Mouse (Mus musculus) erythroid progenitor cell, adult 5-6 weeks (primary cell): Measurements from ENCODE around the gene Diablo. TPM values are rescaled to one million over a fixed set of nuclear protein-coding genes. Genes with fewer than 3 reads are reported as not detected.

Source experiments
- ATAC-seq: replicated peaks from 2 replicates; pipeline ENCODE4 v1.8.0; 2016; ENCODE audit warnings: moderate number of reproducible peaks, mild to moderate bottlenecking, moderate TSS enrichment, inconsistent platforms; ENCODE audit not compliant: poor library complexity, low FRiP score, severe bottlenecking
- total RNA-seq, 2 experiments: library from RNA; stranded (forward) in 1 of 2; stranded (reverse) in 1 of 2; fragments of 150-400 nt in 1 of 2; fragments of 186-747, 209-891 nt in 1 of 2; gene quantifications; 2 replicates each; pipeline versions ENCODE4 v1.2.3 to v1.2.4; 2015 to 2017; ENCODE audit warnings: low replicate concordance in 2 of 2

Gene Diablo
- total RNA-seq, 2 experiments from 2014 or later = 13.0 to 27.0 TPM

- ATAC-seq = peak; percentile 81
Measured at GRCm38 (mm10) chr5:123507936-123508723, 15.8 kb downstream of the Diablo start.

GRCm38 (mm10) chr5:123501973-123502372 lies 22.0 kb downstream of the Diablo start:
- no peak for ATAC-seq

DNA sequence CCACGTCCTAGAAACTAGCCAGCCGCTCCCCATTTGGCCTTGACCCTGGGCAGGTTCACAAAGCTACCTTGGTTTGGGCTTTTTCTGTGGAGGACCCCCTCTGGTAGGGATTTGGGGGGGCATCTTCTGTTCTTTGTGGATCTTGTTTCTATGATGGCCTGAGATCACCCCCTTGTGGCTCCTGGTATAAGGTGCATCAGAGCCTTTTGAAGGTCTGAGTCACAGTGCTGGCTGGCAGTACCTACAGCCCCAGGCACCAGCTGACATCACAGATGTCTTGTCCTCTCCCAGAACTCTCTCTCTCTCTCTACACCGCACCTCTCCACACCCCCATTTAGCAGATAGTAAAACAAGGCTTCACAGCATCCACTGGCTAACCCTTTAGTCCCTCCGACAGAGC lies 24.3 kb downstream of the Diablo start:
- no peak for ATAC-seq

- no peak for ATAC-seq
Measured at GRCm38 (mm10) chr5:123489935-123490334, 34.0 kb downstream of the Diablo start.

DNA sequence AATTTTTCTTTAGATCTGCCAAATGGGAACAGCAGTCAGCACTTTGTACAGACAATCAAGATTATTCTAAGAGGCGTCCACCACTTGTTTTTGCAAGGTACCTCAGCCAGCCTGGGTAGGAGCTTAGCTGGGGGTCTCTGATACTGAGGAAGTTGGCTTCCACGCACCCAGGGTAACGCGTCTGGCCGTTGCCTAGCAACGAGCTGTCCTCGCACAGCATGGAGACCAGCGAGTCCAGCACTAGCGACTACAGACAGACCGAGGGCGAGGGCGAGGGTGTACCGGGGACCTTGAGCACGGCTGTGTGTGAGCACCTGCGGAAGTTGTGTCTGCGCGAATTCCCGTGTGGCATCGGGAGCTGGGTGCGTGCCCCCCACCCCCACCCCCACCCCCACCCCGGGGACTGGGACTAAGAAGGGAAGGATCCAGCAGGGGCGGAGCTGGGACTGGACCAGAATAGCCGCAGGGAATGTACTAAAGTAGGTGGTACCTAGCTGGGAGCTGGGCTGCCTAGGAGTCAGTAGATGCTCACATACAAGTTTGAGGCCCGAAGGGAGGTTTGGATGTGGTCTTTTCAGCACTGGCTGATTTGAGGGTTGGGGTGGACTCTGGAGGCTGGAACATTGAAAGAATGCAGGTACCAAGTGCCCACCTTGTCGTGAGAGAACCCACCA lies 34.7 kb downstream of the Diablo start, which contains the start of the genes Lrrc43 and Il31:
Gene Lrrc43 (plus strand): TSS at position 194 of the 674 bp plus-strand sequence.
Gene Il31 (minus strand): TSS at position 378 of the 674 bp plus-strand sequence.
- ATAC-seq = no peak

DNA sequence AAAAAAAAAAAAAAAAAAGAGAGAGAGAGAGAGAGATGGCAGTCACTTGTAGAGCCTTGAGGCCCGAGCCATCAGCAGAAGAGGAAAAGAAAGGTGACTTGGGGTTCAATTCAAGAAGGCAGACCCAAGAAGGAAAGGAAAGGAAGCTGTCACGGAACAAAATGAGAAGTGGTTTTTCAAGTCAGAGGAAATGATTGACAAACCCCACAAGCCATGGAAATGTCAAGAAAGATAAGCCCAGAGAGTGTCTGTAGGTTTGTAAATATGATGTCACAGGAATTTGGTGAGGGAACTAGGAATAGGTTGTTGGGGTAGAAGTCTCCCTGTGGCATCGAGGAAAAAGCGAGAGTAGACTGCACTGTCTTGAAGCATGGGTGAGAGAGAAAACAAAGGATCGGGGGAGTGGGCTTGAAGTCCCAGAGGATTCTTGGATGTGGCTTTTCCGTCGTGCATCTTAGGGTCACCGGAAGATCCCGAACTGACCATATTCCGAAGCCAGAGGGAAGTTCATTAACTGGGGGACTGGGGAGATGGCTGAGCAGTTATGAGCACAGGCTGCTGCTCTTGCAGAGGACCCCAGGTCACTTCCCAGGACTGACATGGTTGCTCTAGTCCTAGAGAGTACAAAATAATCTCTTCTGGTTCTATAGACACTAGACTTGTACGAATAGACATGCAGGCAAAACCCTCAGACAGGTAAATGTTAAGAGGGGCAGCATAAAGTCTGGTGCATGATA lies 36.1 kb downstream of the Diablo start:
- no peak for ATAC-seq

- no peak for ATAC-seq
Measured at GRCm38 (mm10) chr5:123473817-123474216, 50.2 kb downstream of the Diablo start.

GRCm38 (mm10) chr5:123470784-123471400 lies 53.1 kb downstream of the Diablo start:
- ATAC-seq = no peak

DNA sequence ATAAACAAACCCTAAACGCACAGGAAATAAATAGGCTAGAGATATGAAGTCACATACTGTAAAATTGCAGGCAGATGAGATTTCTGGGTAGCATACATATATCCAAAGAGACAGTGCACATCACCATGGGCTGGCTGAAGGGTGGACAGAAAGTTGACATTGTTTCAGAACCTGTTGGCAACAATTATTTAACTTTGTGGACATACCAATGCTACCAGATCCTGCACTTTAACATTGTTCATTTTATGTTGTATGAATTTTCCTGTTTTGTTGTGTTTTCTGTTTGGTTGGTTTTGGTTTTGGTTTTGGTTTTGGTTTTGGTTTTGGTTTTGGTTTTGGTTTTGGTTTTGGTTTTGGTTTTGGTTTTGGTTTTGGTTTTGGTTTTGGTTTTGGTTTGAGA lies 59.3 kb downstream of the Diablo start:
- no peak for ATAC-seq

GRCm38 (mm10) chr5:123461420-123461819 lies 62.6 kb downstream of the Diablo start:
- ATAC-seq = no peak

Other genes starting within 250 kb of the Diablo start
- 15.1 and 18.0 TPM in 2 replicates for gene Bcl7a, start 180.3 kb downstream of the Diablo start, total RNA-seq (2015; ENCODE audit: low replicate concordance)
- 8.7 and 11.3 TPM in 2 replicates for gene Bcl7a, start 180.3 kb downstream of the Diablo start, total RNA-seq (2017; ENCODE audit: low replicate concordance)
- gene Mlxip, start 129.4 kb downstream of the Diablo start, total RNA-seq (2015; ENCODE audit: low replicate concordance) = 11.3 and 13.3 TPM in 2 replicates
- 2.0 and 2.8 TPM in 2 replicates for gene Mlxip, start 129.4 kb downstream of the Diablo start, total RNA-seq (2017; ENCODE audit: low replicate concordance)
- gene Lrrc43, start 34.9 kb downstream of the Diablo start, total RNA-seq (2015; ENCODE audit: low replicate concordance) = not detected in 2 replicates
- gene Lrrc43, start 34.9 kb downstream of the Diablo start, total RNA-seq (2017; ENCODE audit: low replicate concordance) = not detected in 2 replicates
- gene Il31, start 34.7 kb downstream of the Diablo start, total RNA-seq (2015; ENCODE audit: low replicate concordance) = not detected in 2 replicates
- gene Il31, start 34.7 kb downstream of the Diablo start, total RNA-seq (2017; ENCODE audit: low replicate concordance) = not detected in 2 replicates
- not detected in 2 replicates for gene B3gnt4, start 13.7 kb downstream of the Diablo start, total RNA-seq (2015; ENCODE audit: low replicate concordance)
- not detected in 2 replicates for gene B3gnt4, start 13.7 kb downstream of the Diablo start, total RNA-seq (2017; ENCODE audit: low replicate concordance)
- not detected in 2 replicates for gene Gm49027, start 1.3 kb upstream of the Diablo start, total RNA-seq (2015; ENCODE audit: low replicate concordance)
- not detected in 2 replicates for gene Gm49027, start 1.3 kb upstream of the Diablo start, total RNA-seq (2017; ENCODE audit: low replicate concordance)
- 9.4 and 10.9 TPM in 2 replicates for gene Vps33a, start 48.9 kb upstream of the Diablo start, total RNA-seq (2015; ENCODE audit: low replicate concordance)
- gene Vps33a, start 48.9 kb upstream of the Diablo start, total RNA-seq (2017; ENCODE audit: low replicate concordance) = 8.2 and 9.4 TPM in 2 replicates
- gene Clip1, start 160.4 kb upstream of the Diablo start, total RNA-seq (2015; ENCODE audit: low replicate concordance) = 19.5 and 28.1 TPM in 2 replicates
- gene Clip1, start 160.4 kb upstream of the Diablo start, total RNA-seq (2017; ENCODE audit: low replicate concordance) = 15.1 and 21.3 TPM in 2 replicates
- gene Zcchc8, start 196.9 kb upstream of the Diablo start, total RNA-seq (2015; ENCODE audit: low replicate concordance) = 68.8 and 69.6 TPM in 2 replicates
- gene Zcchc8, start 196.9 kb upstream of the Diablo start, total RNA-seq (2017; ENCODE audit: low replicate concordance) = 120 and 155 TPM in 2 replicates
- 112 and 156 TPM in 2 replicates for gene Rsrc2, start 225.2 kb upstream of the Diablo start, total RNA-seq (2015; ENCODE audit: low replicate concordance)
- 185 and 272 TPM in 2 replicates for gene Rsrc2, start 225.2 kb upstream of the Diablo start, total RNA-seq (2017; ENCODE audit: low replicate concordance)
- 152 and 208 TPM in 2 replicates for gene Kntc1, start 225.5 kb upstream of the Diablo start, total RNA-seq (2015; ENCODE audit: low replicate concordance)
- gene Kntc1, start 225.5 kb upstream of the Diablo start, total RNA-seq (2017; ENCODE audit: low replicate concordance) = 122 and 174 TPM in 2 replicates